Mouse (Mus musculus) G1E (cell line): Measurements from ENCODE around the gene Igsf9b. TPM values are rescaled to one million over a fixed set of nuclear protein-coding genes. Genes with fewer than 3 reads are reported as not detected.

Source experiments
- ATAC-seq: 2 replicates; pipeline ENCODE4 v1.8.0; 2016; ENCODE audit warnings: mild to moderate bottlenecking; ENCODE audit not compliant: insufficient number of reproducible peaks, poor library complexity, low FRiP score, severe bottlenecking; ENCODE audit errors: extremely low read depth
- DNase-seq: peaks from one replicate; pipeline ENCODE4 v3.0.0; 2012; ENCODE audit warnings: low spot score
- H3K27me3 ChIP-seq: 2 replicates; pipeline ENCODE4 v1.6.1; 2012; ENCODE audit warnings: mild to moderate bottlenecking, low read length, inconsistent platforms; ENCODE audit not compliant: insufficient read depth
- H3K36me3 ChIP-seq: replicated peaks from 2 replicates; pipeline ENCODE3; 2012; ENCODE audit warnings: mild to moderate bottlenecking, inconsistent platforms
- H3K4me1 ChIP-seq: 2 replicates; pipeline ENCODE4 v1.6.1; 2012; ENCODE audit warnings: low read depth, low read length, inconsistent platforms, mixed read lengths; ENCODE audit not compliant: insufficient read depth
- H3K4me3 ChIP-seq: 2 replicates; pipeline ENCODE4 v1.5.1; 2012; ENCODE audit warnings: low read depth, mild to moderate bottlenecking, inconsistent platforms, low read length, moderate library complexity, mixed read lengths
- H3K9me3 ChIP-seq: replicated peaks from 2 replicates; pipeline ENCODE4 v1.6.1; 2012; ENCODE audit warnings: inconsistent platforms
- CTCF ChIP-seq: IDR thresholded peaks from 2 replicates; pipeline ENCODE4 v1.5.1; 2012; ENCODE audit warnings: low read depth, low read length, inconsistent platforms, mixed read lengths
- GATA1 ChIP-seq: IDR thresholded peaks from 2 replicates; pipeline ENCODE4 v1.6.1; 2012; ENCODE audit warnings: borderline replicate concordance, low read length, inconsistent platforms, mixed read lengths
- GATA2 ChIP-seq: IDR thresholded peaks from 2 replicates; pipeline ENCODE4 v1.6.1; 2012; ENCODE audit warnings: low read depth, low read length, inconsistent platforms, borderline replicate concordance
- POLR2AphosphoS5 ChIP-seq: IDR thresholded peaks from 2 replicates; pipeline ENCODE4 v1.6.1; 2012; ENCODE audit warnings: low read depth, low read length, inconsistent platforms; ENCODE audit not compliant: insufficient replicate concordance
- TAL1 ChIP-seq: conservative IDR thresholded peaks from 2 replicates; pipeline ENCODE4 v1.6.1; 2012; ENCODE audit warnings: low read depth, low read length, inconsistent platforms, mixed read lengths
- polyA plus RNA-seq: library from polyadenylated mRNA; stranded (reverse); fragments of >175 nt; gene quantifications from 2 replicates; pipeline ENCODE4 v1.2.3, GENCODE M21; 2012
- total RNA-seq, 2 experiments: library from RNA; stranded (forward) in 1 of 2; stranded (reverse) in 1 of 2; fragments of 200-1000 nt in 1 of 2; fragments of >200 nt in 1 of 2; fragmentation: Nextera tagmentation in 1 of 2; gene quantifications; 2 replicates each; pipeline ENCODE4 v1.2.3; 2014 to 2017

Gene Igsf9b
- total and polyA plus RNA-seq, 3 experiments: 0.11 TPM; not detected in 2

GRCm38 (mm10) chr9:27339168-27339567 is 40.2 kb downstream of the Igsf9b start:
- ATAC-seq (no peak), DNase-seq (no peak)
- H3K4me1 ChIP-seq: no peaks in the 10 kb centered on the region
- H3K9me3 ChIP-seq: peaks cover 23% of the 10 kb centered on the region
- TF ChIP-seq TAL1 (no peak), POLR2AphosphoS5 (no peak), GATA1 (no peak), GATA2 (no peak), CTCF (no peak)
- H3K27me3 ChIP-seq: no peaks in the 10 kb centered on the region
- H3K4me3 ChIP-seq: no peak overlapping the region
- H3K36me3 ChIP-seq: no peaks in the 10 kb centered on the region

- no peaks in the 10 kb centered on the region for H3K27me3 ChIP-seq
- DNase-seq (no peak), ATAC-seq (no peak)
- no peak overlapping the region for H3K4me3 ChIP-seq
- H3K4me1 ChIP-seq: no peaks in the 10 kb centered on the region
- no peaks in the 10 kb centered on the region for H3K36me3 ChIP-seq
- TF ChIP-seq POLR2AphosphoS5 (no peak), TAL1 (no peak), GATA2 (no peak), GATA1 (no peak), CTCF (no peak)
- peaks cover 8% of the 10 kb centered on the region; the same call in 1 of the 2 replicates for H3K9me3 ChIP-seq
These were observed 47.7 kb downstream of the Igsf9b start for GRCm38 (mm10) chr9:27346541-27347269.

GRCm38 (mm10) chr9:27353082-27353481 is 54.1 kb downstream of the Igsf9b start:
- ATAC-seq (no peak), DNase-seq (no peak)
- Histone ChIP-seq H3K4me3 (no peak overlapping the region), H3K36me3 (no peaks in the 10 kb centered on the region), H3K4me1 (no peaks in the 10 kb centered on the region), H3K27me3 (no peaks in the 10 kb centered on the region; the same call in 1 of the 2 replicates), H3K9me3 (peaks cover 9% of the 10 kb centered on the region)
- no peak for TF ChIP-seq POLR2AphosphoS5
- no peak for TF ChIP-seq GATA1
- no peak for TF ChIP-seq GATA2
- TF ChIP-seq CTCF: no peak
- TF ChIP-seq TAL1: no peak

- Histone ChIP-seq H3K4me3 (no peak overlapping the region), H3K27me3 (no peaks in the 10 kb centered on the region; the same call in 1 of the 2 replicates), H3K9me3 (peaks cover 9% of the 10 kb centered on the region), H3K4me1 (no peaks in the 10 kb centered on the region), H3K36me3 (no peaks in the 10 kb centered on the region)
- ATAC-seq (no peak), DNase-seq (no peak)
- TF ChIP-seq GATA2 (no peak), TAL1 (no peak), CTCF (no peak), GATA1 (no peak), POLR2AphosphoS5 (no peak)
These were observed 58.9 kb downstream of the Igsf9b start for GRCm38 (mm10) chr9:27357893-27358292.

GRCm38 (mm10) chr9:27367231-27367630 is 68.2 kb downstream of the Igsf9b start:
- Histone ChIP-seq H3K9me3 (peaks cover 2% of the 10 kb centered on the region; the same call in 1 of the 2 replicates), H3K4me3 (no peak overlapping the region), H3K4me1 (no peaks in the 10 kb centered on the region), H3K36me3 (no peaks in the 10 kb centered on the region), H3K27me3 (no peaks in the 10 kb centered on the region)
- no peak for DNase-seq
- ATAC-seq: no peak
- TF ChIP-seq TAL1: no peak
- no peak for TF ChIP-seq GATA2

- TF ChIP-seq GATA2 (no peak), POLR2AphosphoS5 (no peak), GATA1 (no peak), TAL1 (no peak), CTCF (no peak)
- Histone ChIP-seq H3K36me3 (no peaks in the 10 kb centered on the region), H3K27me3 (no peaks in the 10 kb centered on the region), H3K4me1 (no peaks in the 10 kb centered on the region), H3K4me3 (no peak overlapping the region), H3K9me3 (peaks cover 2% of the 10 kb centered on the region; the same call in 1 of the 2 replicates)
- ATAC-seq: no peak
- no peak for DNase-seq
These were observed 70.1 kb downstream of the Igsf9b start for GRCm38 (mm10) chr9:27369108-27369507.
